In the genomic region with DNA sequence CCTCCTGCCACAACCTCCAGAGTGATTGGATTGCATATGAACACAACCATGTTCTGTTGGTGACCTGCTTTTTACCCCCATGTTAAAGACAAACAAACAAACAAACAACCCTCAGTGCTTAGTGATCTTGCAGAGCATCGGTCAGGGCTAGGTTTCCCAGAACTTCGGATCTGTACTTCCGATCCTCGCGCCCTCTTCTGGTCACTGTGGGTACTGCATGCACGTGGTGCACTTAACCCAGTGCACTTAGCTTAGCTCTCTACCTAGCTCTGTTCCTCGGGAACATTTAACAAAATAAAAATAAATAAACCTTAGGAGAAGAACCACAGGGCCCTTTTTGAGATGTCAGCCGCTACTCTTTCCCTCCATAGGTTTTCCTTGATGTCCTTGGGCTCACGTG, we compare ENCODE assay signal across 9 mouse cellular contexts. TPM values are rescaled to one million over a fixed set of nuclear protein-coding genes. Genes with fewer than 3 reads are reported as not detected.
DNase-seq lines count a peak whose midpoint lies in the region; ATAC-seq and TF ChIP-seq lines count a peak whose summit lies in the region.
"Had no signal": no experiment of that assay in that cellular context is flagged by ENCODE, and none has a peak within 500 bp of the region (broad histone marks: within the 10 kb centered on the region; RNA-seq: fewer than 3 reads in every experiment).

No protein-coding gene starts in this region.

- peaks cover 61% of the 10 kb centered on the region for H3K4me1 ChIP-seq in hindbrain, embryonic 13.5 days (replicated peaks)

- no peaks in the 10 kb centered on the region for H3K9me3 ChIP-seq in hindbrain, embryonic 13.5 days
- H3K9me3 ChIP-seq: midbrain, embryonic 12.5 days had no signal

- H3K4me3 ChIP-seq in hindbrain, embryonic 13.5 days: no peak overlapping the region
- H3K4me3 ChIP-seq: midbrain, embryonic 12.5 days had no signal

- H3K4me2 ChIP-seq in hindbrain, embryonic 13.5 days: no peak overlapping the region
- H3K4me2 ChIP-seq: midbrain, embryonic 12.5 days had no signal

- peak; percentile 79 for TF ChIP-seq CTCF in brain, embryonic 14.5 days (IDR thresholded peaks at IDR 0.05; ENCODE audit: borderline replicate concordance, extremely low read depth, insufficient read depth, insufficient read length)

- no peak overlapping the region for H3K9ac ChIP-seq in hindbrain, embryonic 13.5 days
- H3K9ac ChIP-seq: midbrain, embryonic 12.5 days had no signal

- no peak for TF ChIP-seq POLR2A in brain, embryonic 14.5 days (IDR thresholded peaks at IDR 0.05; ENCODE audit: borderline replicate concordance, extremely low read depth, insufficient read depth, insufficient read length, poor library complexity, severe bottlenecking)

- no peak for ATAC-seq in CD4-positive, CD25-positive, alpha-beta regulatory T cell, adult 4 months
- no peak for ATAC-seq in hindbrain, embryonic 13.5 days (ENCODE audit: low FRiP score)
- ATAC-seq in megakaryocyte, adult 5-6 weeks (ENCODE audit: poor library complexity, severe bottlenecking): peak; percentile 50

- intact Hi-C loops in left cerebral cortex, postnatal 14 days (cut with DNase I): loop anchor here (5.0 kb wide), 1 partner anchor 68 kb away; no protein-coding TSS in a partner anchor
- intact Hi-C loops in left cerebral cortex, postnatal 25 days (cut with DNase I): no loop called here

- H3K36me3 ChIP-seq in hindbrain, embryonic 13.5 days: no peaks in the 10 kb centered on the region
- H3K36me3 ChIP-seq: midbrain, embryonic 12.5 days had no signal

- 43% methylated on average over 9 of the region's 9 CpGs for WGBS in hindbrain, embryonic 13.5 days

- H3K27ac ChIP-seq in hindbrain, embryonic 13.5 days: peak overlapping the region; percentile 93
- H3K27ac ChIP-seq: midbrain, embryonic 12.5 days had no signal

- DNase-seq in CD4-positive, CD25-positive, alpha-beta regulatory T cell, adult 2 months (ENCODE audit: low read depth, low spot score): peak; percentile 75
- peak; percentile 54 to 70 for DNase-seq in left cerebral cortex, postnatal 14 days (ENCODE audit: low spot score in 2 of 2)
- no peak for DNase-seq in left cerebral cortex, postnatal 25 days (ENCODE audit: low spot score in 2 of 2)
- peak; percentile 53 for DNase-seq in brain, embryonic 14.5 days (ENCODE audit: low read depth)
- peak; percentile 53 for DNase-seq in thymus, postnatal 25 days

- no peaks in the 10 kb centered on the region for H3K27me3 ChIP-seq in hindbrain, embryonic 13.5 days

RNA-seq across cellular contexts. Expression of a gene that starts 34.6 kb away (rescaled TPM):
- polyA plus RNA-seq in CD4-positive, CD25-positive, alpha-beta regulatory T cell, adult 4 months (2017; shearing (Covaris generic)): 1 to 10 TPM; 3.1 to 4.4 TPM
- total RNA-seq in left cerebral cortex, postnatal 14 days (2021): 1 to 10 TPM; 7.1 to 8.3 TPM
- 1 to 10 TPM; 7.4 to 9.8 TPM for total RNA-seq in left cerebral cortex, postnatal 25 days (2021)
- 6.2 and 9.7 TPM in 2 replicates for polyA plus RNA-seq in brain, embryonic 14.5 days (2012; rRNA removed)
- polyA plus RNA-seq in hindbrain, embryonic 13.5 days (2015; fragmentation: Nextera tagmentation; extraction: Ambion mirVana): 10.1 TPM in 2 replicates
- total RNA-seq in megakaryocyte, adult 5-6 weeks (2015): 0.71 and 1.0 TPM in 2 replicates
- 2.1 and 2.6 TPM in 2 replicates for total RNA-seq in megakaryocyte, adult 5-6 weeks (2017)

RNA-seq across cellular contexts. Expression of a gene that starts 48.2 kb away (rescaled TPM):
- polyA plus RNA-seq in CD4-positive, CD25-positive, alpha-beta regulatory T cell, adult 4 months (2017; shearing (Covaris generic)): not detected
- 1 to 10 TPM; 3.8 to 4.8 TPM for total RNA-seq in left cerebral cortex, postnatal 14 days (2021)
- 1 to 10 TPM; 2.9 to 4.0 TPM for total RNA-seq in left cerebral cortex, postnatal 25 days (2021)
- polyA plus RNA-seq in brain, embryonic 14.5 days (2012; rRNA removed): 3.5 and 3.7 TPM in 2 replicates
- 2.0 and 3.1 TPM in 2 replicates for polyA plus RNA-seq in hindbrain, embryonic 13.5 days (2015; fragmentation: Nextera tagmentation; extraction: Ambion mirVana)
- not detected in 2 replicates for total RNA-seq in megakaryocyte, adult 5-6 weeks (2015)
- total RNA-seq in megakaryocyte, adult 5-6 weeks (2017): not detected in 2 replicates

Comparison
In these comparisons a context has a peak if more than half of its experiments do, and no peak if none do; other contexts are left out.
1. DNase-seq: peak in CD4-positive, CD25-positive, alpha-beta regulatory T cell, adult 2 months (single experiment), left cerebral cortex, postnatal 14 days (2 of 2), brain, embryonic 14.5 days (single experiment) and thymus, postnatal 25 days (single experiment); none in left cerebral cortex, postnatal 25 days (0 of 2).